In genomic region chr7:127209851-127210250, GRCm38 (mm10) we compare ENCODE assay signal across 8 mouse cellular contexts. TPM values are rescaled to one million over a fixed set of nuclear protein-coding genes. Genes with fewer than 3 reads are reported as not detected.
A peak's percentile ranks its signal among the peaks of the same experiment; 100 is the strongest.
DNase-seq lines count a peak whose midpoint lies in the region; ATAC-seq and TF ChIP-seq lines count a peak whose summit lies in the region.

No protein-coding gene starts in this region.

- no peak for DNase-seq in layer of hippocampus, adult 2 months (ENCODE audit: low spot score in 2 of 2)
- DNase-seq in layer of hippocampus, postnatal 36 days = no peak
- DNase-seq in induced T-regulatory cell, adult 2 months (ENCODE audit: low read depth) = peak; percentile 35
- no peak for DNase-seq in midbrain, postnatal 0 days (ENCODE audit: low spot score)
- no peak for DNase-seq in urinary bladder, adult 2 months (ENCODE audit: low spot score)
- DNase-seq in left cerebral cortex, adult 18-20 months (ENCODE audit: low spot score in 2 of 2) = no peak
- DNase-seq in right cerebral cortex, postnatal 4 days = no peak

- peaks cover 6% of the 10 kb centered on the region; the same call in 1 of the 2 replicates for H3K36me3 ChIP-seq in embryonic facial prominence, embryonic 15.5 days
- H3K36me3 ChIP-seq in midbrain, postnatal 0 days (ENCODE audit: insufficient read depth, low read length) = no peaks in the 10 kb centered on the region

- no peak overlapping the region; the same call in 1 of the 2 replicates for H3K4me3 ChIP-seq in layer of hippocampus, adult 2 months
- peak overlapping the region; percentile 92; the same call in 1 of the 2 replicates for H3K4me3 ChIP-seq in embryonic facial prominence, embryonic 15.5 days (replicated peaks)
- H3K4me3 ChIP-seq in midbrain, postnatal 0 days (ENCODE audit: low read depth, low read length) = no peak overlapping the region

- no peaks in the 10 kb centered on the region for H3K9me3 ChIP-seq in embryonic facial prominence, embryonic 15.5 days (replicated peaks)
- H3K9me3 ChIP-seq in midbrain, postnatal 0 days (ENCODE audit: low read length) = no peaks in the 10 kb centered on the region

- peak overlapping the region; percentile 92 for H3K27ac ChIP-seq in layer of hippocampus, adult 2 months
- H3K27ac ChIP-seq in embryonic facial prominence, embryonic 15.5 days (replicated peaks) = peak overlapping the region; percentile 91
- H3K27ac ChIP-seq in midbrain, postnatal 0 days (ENCODE audit: low read depth, low read length) = no peak overlapping the region

- H3K27me3 ChIP-seq in embryonic facial prominence, embryonic 15.5 days = no peaks in the 10 kb centered on the region
- H3K27me3 ChIP-seq in midbrain, postnatal 0 days (ENCODE audit: insufficient read depth, low read length) = no peaks in the 10 kb centered on the region

- ATAC-seq in embryonic facial prominence, embryonic 15.5 days (ENCODE audit: insufficient number of reproducible peaks, low FRiP score, low TSS enrichment, low read depth) = no peak
- ATAC-seq in midbrain, postnatal 0 days (ENCODE audit: low FRiP score) = no peak

- peaks cover 36% of the 10 kb centered on the region for H3K4me1 ChIP-seq in embryonic facial prominence, embryonic 15.5 days
- peaks cover 6% of the 10 kb centered on the region for H3K4me1 ChIP-seq in midbrain, postnatal 0 days (ENCODE audit: insufficient read depth, low read length)

- TF ChIP-seq CTCF in layer of hippocampus, adult 2 months (conservative IDR thresholded peaks at IDR 0.05) = no peak
- no peak for TF ChIP-seq CTCF in midbrain, postnatal 0 days (IDR thresholded peaks at IDR 0.05)

- no peak overlapping the region for H3K9ac ChIP-seq in embryonic facial prominence, embryonic 15.5 days
- no peak overlapping the region for H3K9ac ChIP-seq in midbrain, postnatal 0 days (replicated peaks; ENCODE audit: low read length, poor library complexity, severe bottlenecking)

- peak overlapping the region; percentile 76 for H3K4me2 ChIP-seq in embryonic facial prominence, embryonic 15.5 days (replicated peaks)
- peak overlapping the region; percentile 61 for H3K4me2 ChIP-seq in midbrain, postnatal 0 days (ENCODE audit: low read depth, low read length, poor library complexity, severe bottlenecking)

- 78% methylated on average over 5 of the region's 5 CpGs for WGBS in embryonic facial prominence, embryonic 15.5 days
- 84% methylated on average over 5 of the region's 5 CpGs for WGBS in midbrain, postnatal 0 days

RNA-seq across cellular contexts. Expression of gene Mylpf, which starts 1.2 kb away (rescaled TPM):
- 1 to 10 TPM; 1.3 to 1.9 TPM for total RNA-seq in layer of hippocampus, adult 2 months (2021)
- 1 to 10 TPM in 1 of 2 experiments, not detected in 1; 1.1 TPM for total RNA-seq in layer of hippocampus, postnatal 36 days (2021)
- polyA plus RNA-seq in embryonic facial prominence, embryonic 15.5 days (2015; fragmentation: Nextera tagmentation; extraction: Ambion mirVana) = 585 and 767 TPM in 2 replicates
- 0.90 and 1.4 TPM in 2 replicates for total RNA-seq in midbrain, postnatal 0 days (2014; rRNA removed)
- polyA plus RNA-seq in midbrain, postnatal 0 days (2015; fragmentation: Nextera tagmentation; extraction: Ambion mirVana) = 1.5 and 2.2 TPM in 2 replicates
- polyA plus RNA-seq in urinary bladder, adult 2 months (2012; rRNA removed) = 1.2 and 2.1 TPM in 2 replicates
- total RNA-seq in left cerebral cortex, adult 18-20 months (2021) = 1 to 10 TPM; 2.1 to 3.0 TPM

RNA-seq across cellular contexts. Expression of gene Tbc1d10b, which starts 1.6 kb away (rescaled TPM):
- 100 to 1,000 TPM; 102 to 120 TPM for total RNA-seq in layer of hippocampus, adult 2 months (2021)
- 100 to 1,000 TPM; 107 to 108 TPM for total RNA-seq in layer of hippocampus, postnatal 36 days (2021)
- polyA plus RNA-seq in embryonic facial prominence, embryonic 15.5 days (2015; fragmentation: Nextera tagmentation; extraction: Ambion mirVana) = 29.4 and 32.5 TPM in 2 replicates
- 70.2 and 72.3 TPM in 2 replicates for total RNA-seq in midbrain, postnatal 0 days (2014; rRNA removed)
- 24.5 and 28.7 TPM in 2 replicates for polyA plus RNA-seq in midbrain, postnatal 0 days (2015; fragmentation: Nextera tagmentation; extraction: Ambion mirVana)
- polyA plus RNA-seq in urinary bladder, adult 2 months (2012; rRNA removed) = 23.0 and 30.1 TPM in 2 replicates
- 10 to 100 TPM; 90.8 to 94.1 TPM for total RNA-seq in left cerebral cortex, adult 18-20 months (2021)

RNA-seq across cellular contexts. Expression of gene Cd2bp2, which starts 14.0 kb away (rescaled TPM):
- total RNA-seq in layer of hippocampus, adult 2 months (2021) = 10 to 100 TPM; 88.4 to 97.0 TPM
- 10 to 100 TPM; 93.9 to 95.1 TPM for total RNA-seq in layer of hippocampus, postnatal 36 days (2021)
- 56.4 and 61.8 TPM in 2 replicates for polyA plus RNA-seq in embryonic facial prominence, embryonic 15.5 days (2015; fragmentation: Nextera tagmentation; extraction: Ambion mirVana)
- total RNA-seq in midbrain, postnatal 0 days (2014; rRNA removed) = 85.7 and 103 TPM in 2 replicates
- 62.6 and 64.8 TPM in 2 replicates for polyA plus RNA-seq in midbrain, postnatal 0 days (2015; fragmentation: Nextera tagmentation; extraction: Ambion mirVana)
- polyA plus RNA-seq in urinary bladder, adult 2 months (2012; rRNA removed) = 66.2 and 68.8 TPM in 2 replicates
- 10 to 100 TPM; 88.0 to 90.2 TPM for total RNA-seq in left cerebral cortex, adult 18-20 months (2021)

RNA-seq across cellular contexts. Expression of gene Zfp553, which starts 23.0 kb away (rescaled TPM):
- 10 to 100 TPM; 18.6 to 21.7 TPM for total RNA-seq in layer of hippocampus, adult 2 months (2021)
- total RNA-seq in layer of hippocampus, postnatal 36 days (2021) = 10 to 100 TPM; 21.0 TPM
- 41.3 and 42.5 TPM in 2 replicates for polyA plus RNA-seq in embryonic facial prominence, embryonic 15.5 days (2015; fragmentation: Nextera tagmentation; extraction: Ambion mirVana)
- 37.4 and 39.6 TPM in 2 replicates for total RNA-seq in midbrain, postnatal 0 days (2014; rRNA removed)
- 32.3 TPM in 2 replicates for polyA plus RNA-seq in midbrain, postnatal 0 days (2015; fragmentation: Nextera tagmentation; extraction: Ambion mirVana)
- polyA plus RNA-seq in urinary bladder, adult 2 months (2012; rRNA removed) = 10.0 and 10.5 TPM in 2 replicates
- total RNA-seq in left cerebral cortex, adult 18-20 months (2021) = 10 to 100 TPM; 21.3 to 22.1 TPM

RNA-seq across cellular contexts. Expression of gene Sept1, which starts 23.1 kb away (rescaled TPM):
- 1 to 10 TPM; 5.0 to 6.3 TPM for total RNA-seq in layer of hippocampus, adult 2 months (2021)
- 1 to 10 TPM; 5.2 to 5.4 TPM for total RNA-seq in layer of hippocampus, postnatal 36 days (2021)
- 22.4 and 23.9 TPM in 2 replicates for polyA plus RNA-seq in embryonic facial prominence, embryonic 15.5 days (2015; fragmentation: Nextera tagmentation; extraction: Ambion mirVana)
- 0.22 and 3.7 TPM in 2 replicates for total RNA-seq in midbrain, postnatal 0 days (2014; rRNA removed)
- polyA plus RNA-seq in midbrain, postnatal 0 days (2015; fragmentation: Nextera tagmentation; extraction: Ambion mirVana) = 4.2 and 5.3 TPM in 2 replicates
- polyA plus RNA-seq in urinary bladder, adult 2 months (2012; rRNA removed) = 19.4 and 22.0 TPM in 2 replicates
- 1 to 10 TPM; 4.4 to 4.5 TPM for total RNA-seq in left cerebral cortex, adult 18-20 months (2021)
